Mouse (Mus musculus): ENCODE data around the gene Scmh1. TPM values are rescaled to one million over a fixed set of nuclear protein-coding genes. Genes with fewer than 3 reads are reported as not detected.

The Scmh1 gene
- polyA plus RNA-seq, 2 experiments = 42.6 to 57.4 TPM

- no peak for DNase-seq (ENCODE audit: low spot score)
- 88% methylated on average over 6 of the region's 6 CpGs for WGBS
- Histone ChIP-seq H3K36me3 (ENCODE audit: control insufficient read depth, insufficient read depth, low read length) (peaks cover 38% of the 10 kb centered on the region), H3K4me1 (ENCODE audit: control insufficient read depth, insufficient read depth, low read length) (no peaks in the 10 kb centered on the region; the same call in 1 of the 2 replicates), H3K9ac (ENCODE audit: low read depth, low read length, severe bottlenecking) (no peak within 1 kb of the TSS), H3K4me2 (replicated peaks; ENCODE audit: low read depth, low read length, severe bottlenecking) (no peak within 1 kb of the TSS), H3K9me3 (ENCODE audit: control insufficient read depth, low read length) (no peaks in the 10 kb centered on the region), H3K27ac (replicated peaks; ENCODE audit: low read depth, low read length) (no peak within 1 kb of the TSS), H3K27me3 (ENCODE audit: control insufficient read depth, insufficient read depth, low read length) (no peaks in the 10 kb centered on the region), H3K4me3 (replicated peaks; ENCODE audit: low read length) (no peak within 1 kb of the TSS)
- no peak for TF ChIP-seq POLR2A (IDR thresholded peaks at IDR 0.05; ENCODE audit: borderline replicate concordance, extremely low read depth, insufficient read depth, insufficient read length)
- ATAC-seq (ENCODE audit: low FRiP score, low read depth) = no peak
These were observed 126.9 kb downstream of the Scmh1 start, which contains the start of gene Slfnl1 for GRCm38 (mm10) chr4:120531986-120532385. Gene Slfnl1 (plus strand): TSS chr4:120532231.

- H3K9ac ChIP-seq (ENCODE audit: low read depth, low read length, severe bottlenecking) = no peak overlapping the region
- H3K4me2 ChIP-seq (replicated peaks; ENCODE audit: low read depth, low read length, severe bottlenecking) = no peak overlapping the region
- DNase-seq (ENCODE audit: low spot score) (no peak), ATAC-seq (ENCODE audit: low FRiP score, low read depth) (no peak)
- H3K36me3 ChIP-seq (ENCODE audit: control insufficient read depth, insufficient read depth, low read length) = peaks cover 52% of the 10 kb centered on the region
- no peaks in the 10 kb centered on the region for H3K27me3 ChIP-seq (ENCODE audit: control insufficient read depth, insufficient read depth, low read length)
- no peaks in the 10 kb centered on the region; the same call in 1 of the 2 replicates for H3K4me1 ChIP-seq (ENCODE audit: control insufficient read depth, insufficient read depth, low read length)
- no peak for TF ChIP-seq POLR2A (IDR thresholded peaks at IDR 0.05; ENCODE audit: borderline replicate concordance, extremely low read depth, insufficient read depth, insufficient read length)
- no peaks in the 10 kb centered on the region for H3K9me3 ChIP-seq (ENCODE audit: control insufficient read depth, low read length)
- 93% methylated on average over 10 of the region's 10 CpGs for WGBS
- no peak overlapping the region for H3K27ac ChIP-seq (replicated peaks; ENCODE audit: low read depth, low read length)
- no peak overlapping the region for H3K4me3 ChIP-seq (replicated peaks; ENCODE audit: low read length)
These were observed 133.6 kb downstream of the Scmh1 start for GRCm38 (mm10) chr4:120538664-120539063.

GRCm38 (mm10) chr4:120544896-120545295 is 139.8 kb downstream of the Scmh1 start:
- no peaks in the 10 kb centered on the region for H3K9me3 ChIP-seq (ENCODE audit: control insufficient read depth, low read length)
- DNase-seq (ENCODE audit: low spot score) (no peak), ATAC-seq (ENCODE audit: low FRiP score, low read depth) (no peak)
- H3K27ac ChIP-seq (replicated peaks; ENCODE audit: low read depth, low read length) = no peak overlapping the region
- 91% methylated on average over 1 of the region's 1 CpGs for WGBS
- TF ChIP-seq POLR2A (IDR thresholded peaks at IDR 0.05; ENCODE audit: borderline replicate concordance, extremely low read depth, insufficient read depth, insufficient read length) = no peak
- H3K9ac ChIP-seq (ENCODE audit: low read depth, low read length, severe bottlenecking) = no peak overlapping the region
- no peak overlapping the region for H3K4me3 ChIP-seq (replicated peaks; ENCODE audit: low read length)
- no peaks in the 10 kb centered on the region for H3K4me1 ChIP-seq (ENCODE audit: control insufficient read depth, insufficient read depth, low read length)
- no peaks in the 10 kb centered on the region for H3K27me3 ChIP-seq (ENCODE audit: control insufficient read depth, insufficient read depth, low read length)
- peaks cover 89% of the 10 kb centered on the region for H3K36me3 ChIP-seq (ENCODE audit: control insufficient read depth, insufficient read depth, low read length)
- H3K4me2 ChIP-seq (replicated peaks; ENCODE audit: low read depth, low read length, severe bottlenecking) = no peak overlapping the region

GRCm38 (mm10) chr4:120556592-120556991 is 151.5 kb downstream of the Scmh1 start:
- no peak for DNase-seq (ENCODE audit: low spot score)
- Histone ChIP-seq H3K36me3 (ENCODE audit: control insufficient read depth, insufficient read depth, low read length) (peaks cover 94% of the 10 kb centered on the region), H3K27me3 (ENCODE audit: control insufficient read depth, insufficient read depth, low read length) (no peaks in the 10 kb centered on the region), H3K4me2 (replicated peaks; ENCODE audit: low read depth, low read length, severe bottlenecking) (no peak overlapping the region), H3K9ac (ENCODE audit: low read depth, low read length, severe bottlenecking) (no peak overlapping the region), H3K27ac (replicated peaks; ENCODE audit: low read depth, low read length) (no peak overlapping the region), H3K9me3 (ENCODE audit: control insufficient read depth, low read length) (no peaks in the 10 kb centered on the region), H3K4me1 (ENCODE audit: control insufficient read depth, insufficient read depth, low read length) (no peaks in the 10 kb centered on the region), H3K4me3 (replicated peaks; ENCODE audit: low read length) (no peak overlapping the region)
- ATAC-seq (ENCODE audit: low FRiP score, low read depth) = no peak
- WGBS = 93% methylated on average over 6 of the region's 6 CpGs
- no peak for TF ChIP-seq POLR2A (IDR thresholded peaks at IDR 0.05; ENCODE audit: borderline replicate concordance, extremely low read depth, insufficient read depth, insufficient read length)

DNA sequence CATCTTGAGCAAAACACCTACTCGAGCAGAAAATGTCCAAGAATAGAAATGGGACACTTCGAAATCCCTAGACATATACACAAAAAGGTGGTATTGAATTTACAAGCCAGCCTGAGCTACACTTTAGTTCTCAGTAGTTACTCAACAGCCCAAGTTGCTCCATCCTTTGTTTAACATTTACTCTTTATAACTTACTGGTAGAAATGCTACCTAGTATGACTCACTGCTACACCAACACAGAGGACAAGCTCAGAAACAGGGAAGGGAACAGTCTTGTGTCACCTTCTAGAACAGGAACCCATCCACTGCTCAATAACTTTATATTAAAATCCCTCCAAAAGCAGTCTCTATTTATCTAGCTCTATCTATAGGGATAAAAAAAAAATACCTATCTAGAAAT is 160.6 kb downstream of the Scmh1 start:
- H3K4me1 ChIP-seq (ENCODE audit: control insufficient read depth, insufficient read depth, low read length) = peaks cover 25% of the 10 kb centered on the region
- no peaks in the 10 kb centered on the region for H3K9me3 ChIP-seq (ENCODE audit: control insufficient read depth, low read length)
- H3K27me3 ChIP-seq (ENCODE audit: control insufficient read depth, insufficient read depth, low read length) = no peaks in the 10 kb centered on the region
- H3K27ac ChIP-seq (replicated peaks; ENCODE audit: low read depth, low read length) = no peak overlapping the region
- H3K36me3 ChIP-seq (ENCODE audit: control insufficient read depth, insufficient read depth, low read length) = peaks cover 46% of the 10 kb centered on the region
- H3K4me3 ChIP-seq (replicated peaks; ENCODE audit: low read length) = no peak overlapping the region
- ATAC-seq (ENCODE audit: low FRiP score, low read depth) (no peak), DNase-seq (ENCODE audit: low spot score) (no peak)
- H3K4me2 ChIP-seq (replicated peaks; ENCODE audit: low read depth, low read length, severe bottlenecking) = no peak overlapping the region
- no peak overlapping the region for H3K9ac ChIP-seq (ENCODE audit: low read depth, low read length, severe bottlenecking)
- TF ChIP-seq POLR2A (IDR thresholded peaks at IDR 0.05; ENCODE audit: borderline replicate concordance, extremely low read depth, insufficient read depth, insufficient read length) = no peak
- 77% methylated on average over 2 of the region's 2 CpGs for WGBS

- Histone ChIP-seq H3K27ac (replicated peaks; ENCODE audit: low read depth, low read length) (peak overlapping the region; percentile 81), H3K36me3 (ENCODE audit: control insufficient read depth, insufficient read depth, low read length) (peaks cover 26% of the 10 kb centered on the region), H3K4me1 (ENCODE audit: control insufficient read depth, insufficient read depth, low read length) (peaks cover 34% of the 10 kb centered on the region), H3K9ac (ENCODE audit: low read depth, low read length, severe bottlenecking) (peak overlapping the region; percentile 32), H3K27me3 (ENCODE audit: control insufficient read depth, insufficient read depth, low read length) (no peaks in the 10 kb centered on the region), H3K4me2 (replicated peaks; ENCODE audit: low read depth, low read length, severe bottlenecking) (peak overlapping the region; percentile 56), H3K4me3 (replicated peaks; ENCODE audit: low read length) (peak overlapping the region; percentile 78), H3K9me3 (ENCODE audit: control insufficient read depth, low read length) (no peaks in the 10 kb centered on the region)
- ATAC-seq (ENCODE audit: low FRiP score, low read depth) (no peak), DNase-seq (ENCODE audit: low spot score) (peak; percentile 79)
- no peak for TF ChIP-seq POLR2A (IDR thresholded peaks at IDR 0.05; ENCODE audit: borderline replicate concordance, extremely low read depth, insufficient read depth, insufficient read length)
- WGBS = 20% methylated on average over 5 of the region's 5 CpGs
These were observed 162.9 kb downstream of the Scmh1 start for GRCm38 (mm10) chr4:120568005-120568404.
